Mouse (Mus musculus) forelimb bud, embryonic 11.5 days (tissue): ENCODE data around the gene Colgalt2.
A peak's percentile ranks its signal among the peaks of the same experiment; 100 is the strongest.
"Not testable (repeated sequence)": the region's sequence is repeated elsewhere in the genome, so short reads cannot be mapped to it uniquely, and the experiment has no call there.

Experiments used
- DNase-seq: peaks from one replicate; pipeline ENCODE4 v3.0.0-alpha.2; 2012; ENCODE audit warnings: low read depth, low spot score

Gene Colgalt2

GRCm38 (mm10) chr1:152416306-152416904 is 16.8 kb downstream of the Colgalt2 start:
- DNase-seq = no peak

GRCm38 (mm10) chr1:152417602-152418001 is 18.0 kb downstream of the Colgalt2 start:
- DNase-seq = no peak

- DNase-seq = peak; percentile 53
Measured at GRCm38 (mm10) chr1:152422295-152422694, 22.7 kb downstream of the Colgalt2 start.

GRCm38 (mm10) chr1:152423052-152423451 is 23.4 kb downstream of the Colgalt2 start:
- DNase-seq = no peak

- no peak for DNase-seq
Measured at GRCm38 (mm10) chr1:152427912-152428581, 28.4 kb downstream of the Colgalt2 start.

GRCm38 (mm10) chr1:152429805-152430204 is 30.2 kb downstream of the Colgalt2 start:
- DNase-seq = no peak

GRCm38 (mm10) chr1:152434166-152434565 is 34.5 kb downstream of the Colgalt2 start:
- no peak for DNase-seq

GRCm38 (mm10) chr1:152437518-152437917 is 37.9 kb downstream of the Colgalt2 start:
- not testable (repeated sequence) for DNase-seq

GRCm38 (mm10) chr1:152439408-152439807 is 39.8 kb downstream of the Colgalt2 start:
- no peak for DNase-seq

GRCm38 (mm10) chr1:152439874-152440273 is 40.2 kb downstream of the Colgalt2 start:
- DNase-seq = no peak

GRCm38 (mm10) chr1:152444630-152445029 is 45.0 kb downstream of the Colgalt2 start:
- no peak for DNase-seq

- DNase-seq = no peak
Measured at GRCm38 (mm10) chr1:152445925-152446324, 46.3 kb downstream of the Colgalt2 start.

- no peak for DNase-seq
Measured at GRCm38 (mm10) chr1:152454536-152454935, 54.9 kb downstream of the Colgalt2 start.

- no peak for DNase-seq
Measured at GRCm38 (mm10) chr1:152455275-152456243, 55.9 kb downstream of the Colgalt2 start.

GRCm38 (mm10) chr1:152456266-152456665 is 56.6 kb downstream of the Colgalt2 start:
- no peak for DNase-seq

- DNase-seq = no peak
Measured at GRCm38 (mm10) chr1:152457596-152457995, 58.0 kb downstream of the Colgalt2 start.

GRCm38 (mm10) chr1:152458996-152459395 is 59.4 kb downstream of the Colgalt2 start:
- DNase-seq = peak; percentile 25

- no peak for DNase-seq
Measured at GRCm38 (mm10) chr1:152460931-152461330, 61.3 kb downstream of the Colgalt2 start.

GRCm38 (mm10) chr1:152461814-152462213 is 62.2 kb downstream of the Colgalt2 start:
- DNase-seq = no peak

GRCm38 (mm10) chr1:152462348-152462747 is 62.7 kb downstream of the Colgalt2 start:
- no peak for DNase-seq

- no peak for DNase-seq
Measured at GRCm38 (mm10) chr1:152466280-152466679, 66.7 kb downstream of the Colgalt2 start.

GRCm38 (mm10) chr1:152468443-152468842 is 68.8 kb downstream of the Colgalt2 start:
- DNase-seq = no peak
